ENCODE assay signal across 10 mouse cellular contexts in genomic region chr7:65095631-65096107, GRCm38 (mm10).
A peak's percentile ranks its signal among the peaks of the same experiment; 100 is the strongest.
DNase-seq lines count a peak whose midpoint lies in the region; ATAC-seq and TF ChIP-seq lines count a peak whose summit lies in the region.
"Had no signal": no experiment of that assay in that cellular context is flagged by ENCODE, and none has a peak within 500 bp of the region (broad histone marks: within the 10 kb centered on the region; RNA-seq: fewer than 3 reads in every experiment).

No protein-coding gene starts in this region.

- no peak overlapping the region for H3K4me3 ChIP-seq in embryonic facial prominence, embryonic 14.5 days (ENCODE audit: low read depth, low read length)
- H3K4me3 ChIP-seq in embryonic facial prominence, embryonic 10.5 days, result no peak overlapping the region
- H3K4me3 ChIP-seq in kidney, embryonic 16.5 days (ENCODE audit: low read length), result no peak overlapping the region
- H3K4me3 ChIP-seq in kidney, adult 2 months (ENCODE audit: insufficient read depth, low read depth, low read length), result no peak overlapping the region
- H3K4me3 ChIP-seq: heart, adult 2 months had no signal

- WGBS in embryonic facial prominence, embryonic 14.5 days, result 49% methylated on average over 5 of the region's 5 CpGs
- WGBS in embryonic facial prominence, embryonic 10.5 days, result 66% methylated on average over 5 of the region's 5 CpGs
- 24% methylated on average over 5 of the region's 5 CpGs for WGBS in kidney, embryonic 16.5 days
- 25% methylated on average over 5 of the region's 5 CpGs for WGBS in kidney, adult 2 months

- no peak for TF ChIP-seq POLR2A in kidney, adult 2 months (IDR thresholded peaks at IDR 0.05; ENCODE audit: low read depth, low read length)

- no peak overlapping the region for H3K9ac ChIP-seq in embryonic facial prominence, embryonic 14.5 days (ENCODE audit: low read depth, low read length)
- H3K9ac ChIP-seq in kidney, embryonic 16.5 days (replicated peaks; ENCODE audit: low read length), result no peak overlapping the region

- H3K4me2 ChIP-seq in embryonic facial prominence, embryonic 14.5 days (ENCODE audit: low read depth, low read length), result no peak overlapping the region
- no peak overlapping the region for H3K4me2 ChIP-seq in kidney, embryonic 16.5 days (replicated peaks; ENCODE audit: low read depth, low read length)

- peak; percentile 51 for DNase-seq in embryonic facial prominence, embryonic 14.5 days (ENCODE audit: low spot score)
- no peak for DNase-seq in embryonic facial prominence, embryonic 10.5 days (ENCODE audit: low spot score)
- DNase-seq in kidney, adult 2 months, result no peak
- peak; percentile 16 to 38 for DNase-seq in cerebellum, adult 18-20 months
- peak; percentile 76 for DNase-seq in layer of hippocampus, adult 9-11 months
- DNase-seq in retina, postnatal 1 day, result no peak

- H3K36me3 ChIP-seq in embryonic facial prominence, embryonic 14.5 days (ENCODE audit: control insufficient read depth, insufficient read depth, low read length), result no peaks in the 10 kb centered on the region
- no peaks in the 10 kb centered on the region for H3K36me3 ChIP-seq in embryonic facial prominence, embryonic 10.5 days (replicated peaks)
- H3K36me3 ChIP-seq in kidney, embryonic 16.5 days (ENCODE audit: insufficient read depth, low read length), result no peaks in the 10 kb centered on the region
- no peaks in the 10 kb centered on the region for H3K36me3 ChIP-seq in kidney, adult 2 months (ENCODE audit: control insufficient read depth, insufficient read depth, low read length)

- no peaks in the 10 kb centered on the region for H3K9me3 ChIP-seq in embryonic facial prominence, embryonic 14.5 days (ENCODE audit: control insufficient read depth, low read length)
- H3K9me3 ChIP-seq in embryonic facial prominence, embryonic 10.5 days, result no peaks in the 10 kb centered on the region
- no peaks in the 10 kb centered on the region for H3K9me3 ChIP-seq in kidney, embryonic 16.5 days (ENCODE audit: low read length)

- no peaks in the 10 kb centered on the region for H3K27me3 ChIP-seq in embryonic facial prominence, embryonic 14.5 days (replicated peaks; ENCODE audit: control insufficient read depth, insufficient read depth, low read length)
- no peaks in the 10 kb centered on the region for H3K27me3 ChIP-seq in embryonic facial prominence, embryonic 10.5 days (replicated peaks; ENCODE audit: low read depth, poor library complexity, severe bottlenecking)
- no peaks in the 10 kb centered on the region for H3K27me3 ChIP-seq in kidney, embryonic 16.5 days (ENCODE audit: insufficient read depth, low read length)
- H3K27me3 ChIP-seq in kidney, adult 2 months (replicated peaks; ENCODE audit: control insufficient read depth, insufficient read depth, low read length), result no peaks in the 10 kb centered on the region

- no peaks in the 10 kb centered on the region for H3K4me1 ChIP-seq in embryonic facial prominence, embryonic 14.5 days (ENCODE audit: control insufficient read depth, insufficient read depth, low read length)
- H3K4me1 ChIP-seq in embryonic facial prominence, embryonic 10.5 days, result no peaks in the 10 kb centered on the region
- no peaks in the 10 kb centered on the region for H3K4me1 ChIP-seq in kidney, embryonic 16.5 days (ENCODE audit: insufficient read depth, low read length)
- no peaks in the 10 kb centered on the region for H3K4me1 ChIP-seq in kidney, adult 2 months (ENCODE audit: control insufficient read depth, insufficient read depth, low read length)

- H3K27ac ChIP-seq in embryonic facial prominence, embryonic 14.5 days (replicated peaks; ENCODE audit: low read depth, low read length), result no peak overlapping the region
- no peak overlapping the region for H3K27ac ChIP-seq in embryonic facial prominence, embryonic 10.5 days (replicated peaks)
- no peak overlapping the region for H3K27ac ChIP-seq in kidney, embryonic 16.5 days (ENCODE audit: low read length)
- H3K27ac ChIP-seq in kidney, adult 2 months (ENCODE audit: insufficient read depth, low read depth, low read length), result no peak overlapping the region
- H3K27ac ChIP-seq: heart, adult 2 months had no signal

- peak; percentile 83 for ATAC-seq in embryonic facial prominence, embryonic 14.5 days (ENCODE audit: low read depth)
- ATAC-seq in kidney, embryonic 16.5 days (ENCODE audit: low FRiP score, low TSS enrichment), result peak; percentile 84
- ATAC-seq in megakaryocyte-erythroid progenitor cell, adult 5-6 weeks (replicated peaks; ENCODE audit: low FRiP score, low TSS enrichment, poor library complexity, severe bottlenecking), result no peak
- ATAC-seq: midbrain, embryonic 16.5 days had no signal

- TF ChIP-seq CTCF in kidney, adult 2 months (conservative IDR thresholded peaks at IDR 0.05; ENCODE audit: insufficient read depth, insufficient read length, low read depth, low read length), result no peak

Comparison
In these comparisons a context has a peak if more than half of its experiments do, and no peak if none do; other contexts are left out.
1. DNase-seq: peak in embryonic facial prominence, embryonic 14.5 days (single experiment), cerebellum, adult 18-20 months (2 of 2) and layer of hippocampus, adult 9-11 months (single experiment); none in embryonic facial prominence, embryonic 10.5 days (single experiment), kidney, adult 2 months (single experiment) and retina, postnatal 1 day (single experiment).